Mouse (Mus musculus): Measurements from ENCODE around the gene Nrxn2.

Gene Nrxn2

GRCm38 (mm10) chr19:6560246-6560815 lies 141.8 kb downstream of the Nrxn2 start:
- no peak for DNase-seq (ENCODE audit: extremely low read depth, insufficient read length, low spot score)

GRCm38 (mm10) chr19:6565136-6565535 lies 146.6 kb downstream of the Nrxn2 start:
- no peak for DNase-seq (ENCODE audit: extremely low read depth, insufficient read length, low spot score)

GRCm38 (mm10) chr19:6566450-6566849 lies 147.9 kb downstream of the Nrxn2 start:
- DNase-seq (ENCODE audit: extremely low read depth, insufficient read length, low spot score): no peak

GRCm38 (mm10) chr19:6569021-6569420 lies 150.5 kb downstream of the Nrxn2 start:
- no peak for DNase-seq (ENCODE audit: extremely low read depth, insufficient read length, low spot score)

- no peak for DNase-seq (ENCODE audit: extremely low read depth, insufficient read length, low spot score)
Measured at GRCm38 (mm10) chr19:6569561-6569960, 151.0 kb downstream of the Nrxn2 start.

- no peak for DNase-seq (ENCODE audit: extremely low read depth, insufficient read length, low spot score)
Measured at GRCm38 (mm10) chr19:6571476-6571875, 152.9 kb downstream of the Nrxn2 start.

GRCm38 (mm10) chr19:6572001-6572400 lies 153.5 kb downstream of the Nrxn2 start:
- DNase-seq (ENCODE audit: extremely low read depth, insufficient read length, low spot score): peak; percentile 76
